Mouse (Mus musculus): ENCODE results near the gene Tagln2. TPM values are rescaled to one million over a fixed set of nuclear protein-coding genes. Genes with fewer than 3 reads are reported as not detected.

The Tagln2 gene
- total RNA-seq, 1 experiment = 131 TPM

- Histone ChIP-seq H3K27ac (ENCODE audit: insufficient read depth, low read depth, low read length, poor library complexity, severe bottlenecking) (no peak overlapping the region), H3K9ac (ENCODE audit: insufficient read depth, low read depth, low read length, poor library complexity, severe bottlenecking) (no peak overlapping the region), H3K4me1 (ENCODE audit: control insufficient read depth in 2 of 2, insufficient read depth in 2 of 2, low read length in 2 of 2, poor library complexity in 1 of 2) (peaks cover 1 to 22% of the 10 kb centered on the region in 2 experiments; a peak in 2 of 4 replicates), H3K36me3 (ENCODE audit: control insufficient read depth, insufficient read depth, low read length, poor library complexity, severe bottlenecking) (no peaks in the 10 kb centered on the region), H3K4me3 (ENCODE audit: insufficient read depth in 1 of 2, low read depth in 1 of 2, low read length in 2 of 2, poor library complexity in 1 of 2, severe bottlenecking in 1 of 2) (no peak overlapping the region), H3K9me3 (ENCODE audit: control insufficient read depth, insufficient read depth, low read depth, low read length) (no peaks in the 10 kb centered on the region)
- DNase-seq (ENCODE audit: low read depth, low spot score) = no peak
- in situ Hi-C loops (cut with MboI; ENCODE audit: low sequenced_read_pairs in 2 of 2, unreplicated experiment in 2 of 2) = no loop called here
- no peak for TF ChIP-seq ZNF384 (IDR thresholded peaks at IDR 0.05; ENCODE audit: low read depth, low read length)
- TF ChIP-seq ZC3H11A (IDR thresholded peaks at IDR 0.05; ENCODE audit: borderline replicate concordance, low read depth, low read length) = no peak
- TF ChIP-seq CHD2 (IDR thresholded peaks at IDR 0.05; ENCODE audit: low read depth, low read length) = no peak
Observed at GRCm38 (mm10) chr1:172522524-172522923, 22.7 kb downstream of the Tagln2 start.

GRCm38 (mm10) chr1:172523699-172524101, 23.9 kb downstream of the Tagln2 start:
- Histone ChIP-seq H3K9ac (ENCODE audit: insufficient read depth, low read depth, low read length, poor library complexity, severe bottlenecking) (no peak overlapping the region), H3K4me3 (ENCODE audit: insufficient read depth in 1 of 2, low read depth in 1 of 2, low read length in 2 of 2, poor library complexity in 1 of 2, severe bottlenecking in 1 of 2) (no peak overlapping the region), H3K4me1 (ENCODE audit: control insufficient read depth in 2 of 2, insufficient read depth in 2 of 2, low read length in 2 of 2, poor library complexity in 1 of 2) (peaks cover 1 to 22% of the 10 kb centered on the region in 2 experiments; a peak in 2 of 4 replicates), H3K36me3 (ENCODE audit: control insufficient read depth, insufficient read depth, low read length, poor library complexity, severe bottlenecking) (no peaks in the 10 kb centered on the region), H3K27ac (ENCODE audit: insufficient read depth, low read depth, low read length, poor library complexity, severe bottlenecking) (no peak overlapping the region), H3K9me3 (ENCODE audit: control insufficient read depth, insufficient read depth, low read depth, low read length) (no peaks in the 10 kb centered on the region)
- no peak for DNase-seq (ENCODE audit: low read depth, low spot score)
- TF ChIP-seq ZNF384 (IDR thresholded peaks at IDR 0.05; ENCODE audit: low read depth, low read length) (no peak), HCFC1 (IDR thresholded peaks at IDR 0.05; ENCODE audit: borderline replicate concordance, insufficient read depth, low read length) (no peak), CHD2 (IDR thresholded peaks at IDR 0.05; ENCODE audit: low read depth, low read length) (no peak), ZC3H11A (IDR thresholded peaks at IDR 0.05; ENCODE audit: borderline replicate concordance, low read depth, low read length) (no peak), MAFK (IDR thresholded peaks at IDR 0.05; ENCODE audit: insufficient read depth, low read depth, low read length) (no peak)
- in situ Hi-C loops (cut with MboI; ENCODE audit: low sequenced_read_pairs in 2 of 2, unreplicated experiment in 2 of 2) = no loop called here

GRCm38 (mm10) chr1:172525027-172525764, 25.3 kb downstream of the Tagln2 start:
- no peaks in the 10 kb centered on the region for H3K36me3 ChIP-seq (ENCODE audit: control insufficient read depth, insufficient read depth, low read length, poor library complexity, severe bottlenecking)
- no peak for DNase-seq (ENCODE audit: low read depth, low spot score)
- H3K9ac ChIP-seq (ENCODE audit: insufficient read depth, low read depth, low read length, poor library complexity, severe bottlenecking) = no peak overlapping the region
- no peaks in the 10 kb centered on the region for H3K9me3 ChIP-seq (ENCODE audit: control insufficient read depth, insufficient read depth, low read depth, low read length)
- no peak overlapping the region for H3K27ac ChIP-seq (ENCODE audit: insufficient read depth, low read depth, low read length, poor library complexity, severe bottlenecking)
- TF ChIP-seq MAFK (IDR thresholded peaks at IDR 0.05; ENCODE audit: insufficient read depth, low read depth, low read length) = no peak
- TF ChIP-seq HCFC1 (IDR thresholded peaks at IDR 0.05; ENCODE audit: borderline replicate concordance, insufficient read depth, low read length) = no peak
- TF ChIP-seq ZNF384 (IDR thresholded peaks at IDR 0.05; ENCODE audit: low read depth, low read length) = peak; percentile 88
- TF ChIP-seq CHD2 (IDR thresholded peaks at IDR 0.05; ENCODE audit: low read depth, low read length) = no peak
- no peak for TF ChIP-seq ZC3H11A (IDR thresholded peaks at IDR 0.05; ENCODE audit: borderline replicate concordance, low read depth, low read length)
- peaks cover 0 to 11% of the 10 kb centered on the region in 2 experiments; a peak in 2 of 4 replicates for H3K4me1 ChIP-seq (ENCODE audit: control insufficient read depth in 2 of 2, insufficient read depth in 2 of 2, low read length in 2 of 2, poor library complexity in 1 of 2)
- in situ Hi-C loops (cut with MboI; ENCODE audit: low sequenced_read_pairs in 2 of 2, unreplicated experiment in 2 of 2) = no loop called here
- H3K4me3 ChIP-seq (ENCODE audit: insufficient read depth in 1 of 2, low read depth in 1 of 2, low read length in 2 of 2, poor library complexity in 1 of 2, severe bottlenecking in 1 of 2) = no peak overlapping the region

- in situ Hi-C loops (cut with MboI; ENCODE audit: low sequenced_read_pairs in 2 of 2, unreplicated experiment in 2 of 2) = no loop called here
- DNase-seq (ENCODE audit: low read depth, low spot score) = no peak
- H3K36me3 ChIP-seq (ENCODE audit: control insufficient read depth, insufficient read depth, low read length, poor library complexity, severe bottlenecking) = no peaks in the 10 kb centered on the region
- H3K4me3 ChIP-seq (ENCODE audit: insufficient read depth in 1 of 2, low read depth in 1 of 2, low read length in 2 of 2, poor library complexity in 1 of 2, severe bottlenecking in 1 of 2) = no peak overlapping the region
- H3K9me3 ChIP-seq (ENCODE audit: control insufficient read depth, insufficient read depth, low read depth, low read length) = no peaks in the 10 kb centered on the region
- H3K27ac ChIP-seq (ENCODE audit: insufficient read depth, low read depth, low read length, poor library complexity, severe bottlenecking) = no peak overlapping the region
- H3K4me1 ChIP-seq (ENCODE audit: control insufficient read depth in 2 of 2, insufficient read depth in 2 of 2, low read length in 2 of 2, poor library complexity in 1 of 2) = peaks cover 0 to 15% of the 10 kb centered on the region in 2 experiments; a peak in 2 of 4 replicates
- TF ChIP-seq ZNF384 (IDR thresholded peaks at IDR 0.05; ENCODE audit: low read depth, low read length) = no peak
- TF ChIP-seq ZC3H11A (IDR thresholded peaks at IDR 0.05; ENCODE audit: borderline replicate concordance, low read depth, low read length) = no peak
- no peak for TF ChIP-seq HCFC1 (IDR thresholded peaks at IDR 0.05; ENCODE audit: borderline replicate concordance, insufficient read depth, low read length)
- TF ChIP-seq CHD2 (IDR thresholded peaks at IDR 0.05; ENCODE audit: low read depth, low read length) = no peak
- TF ChIP-seq MAFK (IDR thresholded peaks at IDR 0.05; ENCODE audit: insufficient read depth, low read depth, low read length) = no peak
- H3K9ac ChIP-seq (ENCODE audit: insufficient read depth, low read depth, low read length, poor library complexity, severe bottlenecking) = peak overlapping the region; percentile 7; the same call in 1 of the 2 replicates
Observed at GRCm38 (mm10) chr1:172525971-172526370, 26.1 kb downstream of the Tagln2 start.

Data from ES-E14 (cell line).